Mouse (Mus musculus) small intestine, adult 2 months (tissue): ENCODE measurements at regions not wholly inside any gene's neighbourhood (a gene's known extent, or its start where the extent isn't known, plus 50 kb on each side); places are given as distances from the start of the nearest gene placed in this dataset.

ENCODE experiments used
- H3K27ac ChIP-seq: fragments of 200-500 bp; 2 replicates; pipeline ENCODE4 v1.5.1; 2012; ENCODE audit warnings: low read depth, low read length, control low read depth, inconsistent platforms; ENCODE audit not compliant: insufficient read depth
- H3K27me3 ChIP-seq: fragments of 200-500 bp; 2 replicates; pipeline ENCODE4 v1.6.1; 2012; ENCODE audit warnings: mild to moderate bottlenecking, moderate library complexity, low read length, inconsistent platforms; ENCODE audit not compliant: control insufficient read depth, insufficient read depth
- H3K36me3 ChIP-seq: fragments of 200-500 bp; 2 replicates; pipeline ENCODE4 v1.6.1; 2012; ENCODE audit warnings: mild to moderate bottlenecking, low read length, control low read depth, inconsistent platforms; ENCODE audit not compliant: control insufficient read depth, insufficient read depth
- H3K4me1 ChIP-seq: fragments of 200-500 bp; 2 replicates; pipeline ENCODE4 v1.6.1; 2012; ENCODE audit warnings: low read length, inconsistent platforms, mixed read lengths; ENCODE audit not compliant: control insufficient read depth, insufficient read depth, insufficient read length
- H3K4me3 ChIP-seq: fragments of 200-500 bp; 2 replicates; pipeline ENCODE4 v1.5.1; 2012; ENCODE audit warnings: low read depth, mild to moderate bottlenecking, control low read depth, inconsistent platforms, low read length, moderate library complexity
- CTCF ChIP-seq: fragments of 200-500 bp; IDR thresholded peaks from 2 replicates; pipeline ENCODE4 v1.5.1; 2012; ENCODE audit warnings: low read depth, mild to moderate bottlenecking, control low read depth, inconsistent platforms, low read length, moderate library complexity, mixed read lengths; ENCODE audit not compliant: insufficient replicate concordance, insufficient read length; ENCODE audit errors: extremely low read depth
- POLR2A ChIP-seq: fragments of 200-500 bp; IDR thresholded peaks from 2 replicates; pipeline ENCODE4 v1.6.1; 2012; ENCODE audit warnings: low read depth, mild to moderate bottlenecking, control low read depth, inconsistent platforms, low read length, moderate library complexity
- WGBS: fragments of 180-500 bp; shearing (Covaris S2); methylation state at CpG from one replicate; pipeline ENCODE4 v1.1.7; 2018; 5-methylcytosine and 5-hydroxymethylcytosine counted together

DNA sequence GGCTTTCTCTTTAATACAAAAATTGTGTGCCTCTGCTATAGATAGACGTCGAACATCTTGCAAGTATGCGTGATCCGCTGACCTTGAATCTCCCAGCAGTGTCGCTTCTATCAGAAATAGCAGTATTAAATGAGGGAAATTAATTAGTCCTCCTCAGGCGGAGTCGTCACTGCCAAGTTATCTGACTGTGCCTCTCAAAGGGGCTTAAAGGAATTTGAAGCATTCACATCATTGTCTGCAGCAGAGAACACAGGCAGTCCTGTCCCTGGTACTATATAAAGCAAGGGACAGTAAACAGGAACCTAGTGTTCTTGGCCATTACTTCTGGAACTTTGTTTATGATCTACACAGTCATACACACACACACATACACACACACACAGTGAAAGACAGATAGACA is 119.1 kb downstream of the Cox18 start:
- Histone ChIP-seq H3K27ac (no peak overlapping the region), H3K36me3 (no peaks in the 10 kb centered on the region), H3K4me3 (no peak overlapping the region), H3K27me3 (no peaks in the 10 kb centered on the region), H3K4me1 (no peaks in the 10 kb centered on the region)
- 54% methylated on average over 7 of the region's 7 CpGs for WGBS
- no peak for TF ChIP-seq CTCF
- no peak for TF ChIP-seq POLR2A

DNA sequence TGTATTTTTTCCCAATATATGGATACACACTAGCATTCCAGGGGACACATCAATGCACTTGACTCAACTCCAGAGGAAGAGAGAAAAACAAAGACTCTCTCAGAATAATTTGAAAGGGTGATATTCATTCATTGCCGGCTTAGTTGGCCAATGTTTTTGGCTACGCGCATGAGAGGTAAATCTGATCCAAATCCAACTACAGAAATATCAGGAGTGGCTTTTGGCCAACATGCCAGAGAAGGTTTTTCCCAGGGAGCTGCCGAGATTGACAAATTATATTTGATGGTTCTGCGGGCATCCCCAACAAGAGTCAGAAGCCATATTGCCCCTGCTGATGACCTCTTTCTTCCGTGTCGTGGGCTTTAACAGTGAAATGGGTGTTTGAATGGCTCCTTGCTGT is 135.3 kb downstream of the Cox18 start:
- Histone ChIP-seq H3K27ac (no peak overlapping the region), H3K36me3 (no peaks in the 10 kb centered on the region), H3K27me3 (no peaks in the 10 kb centered on the region), H3K4me3 (no peak overlapping the region), H3K4me1 (no peaks in the 10 kb centered on the region)
- TF ChIP-seq CTCF, result no peak
- no peak for TF ChIP-seq POLR2A
- 90% methylated on average over 7 of the region's 7 CpGs for WGBS

DNA sequence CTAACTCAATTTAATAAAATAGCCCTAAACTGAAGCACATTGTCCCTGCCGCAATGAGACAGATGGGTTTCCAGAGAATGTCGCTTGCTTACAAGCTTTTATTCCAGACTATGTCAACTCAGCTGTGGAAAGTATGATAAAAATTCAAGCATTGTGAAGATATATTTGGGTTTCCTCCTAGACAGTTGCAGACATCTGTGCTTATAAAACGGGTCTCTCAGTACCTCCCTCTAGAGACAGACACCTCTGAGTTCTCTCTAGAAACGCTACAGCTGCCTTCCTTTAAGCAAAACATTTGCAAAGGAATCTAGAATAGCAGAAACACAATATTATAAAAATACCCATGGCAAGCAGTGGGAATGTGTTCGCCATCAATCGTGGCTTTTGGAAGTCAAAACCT is 137.3 kb downstream of the Cox18 start:
- 69% methylated on average over 6 of the region's 6 CpGs for WGBS
- Histone ChIP-seq H3K4me3 (no peak overlapping the region), H3K4me1 (no peaks in the 10 kb centered on the region), H3K27me3 (no peaks in the 10 kb centered on the region), H3K27ac (no peak overlapping the region), H3K36me3 (no peaks in the 10 kb centered on the region)
- no peak for TF ChIP-seq POLR2A
- no peak for TF ChIP-seq CTCF

DNA sequence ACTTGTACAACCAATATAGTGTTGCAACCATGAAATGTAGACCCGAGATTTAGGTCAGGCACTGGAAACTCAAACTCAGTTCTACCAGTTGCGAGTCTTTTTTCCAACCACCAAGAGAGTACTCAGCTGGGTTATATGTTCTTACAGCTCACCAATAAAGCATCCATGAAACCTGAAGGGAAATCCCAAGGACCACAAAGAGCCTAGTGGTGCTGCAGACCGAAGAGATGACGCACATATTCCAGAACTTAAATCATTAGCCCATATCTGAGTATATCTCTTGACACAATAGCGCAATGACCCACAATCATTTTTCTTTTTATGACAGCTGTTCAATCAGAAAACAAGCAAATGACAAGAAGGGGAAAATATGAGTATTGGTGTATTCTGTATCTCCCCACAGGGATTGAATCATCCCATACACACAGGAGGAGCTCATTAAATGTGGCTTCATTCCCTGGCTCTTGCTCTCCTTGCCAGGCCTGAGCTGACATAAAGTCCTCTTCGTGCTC is 146.7 kb downstream of the Cox18 start:
- WGBS, result 86% methylated on average over 6 of the region's 6 CpGs
- TF ChIP-seq CTCF, result no peak
- no peak for TF ChIP-seq POLR2A
- H3K36me3 ChIP-seq, result no peaks in the 10 kb centered on the region
- H3K4me3 ChIP-seq, result no peak overlapping the region
- no peaks in the 10 kb centered on the region for H3K4me1 ChIP-seq
- no peak overlapping the region for H3K27ac ChIP-seq
- H3K27me3 ChIP-seq, result no peaks in the 10 kb centered on the region

DNA sequence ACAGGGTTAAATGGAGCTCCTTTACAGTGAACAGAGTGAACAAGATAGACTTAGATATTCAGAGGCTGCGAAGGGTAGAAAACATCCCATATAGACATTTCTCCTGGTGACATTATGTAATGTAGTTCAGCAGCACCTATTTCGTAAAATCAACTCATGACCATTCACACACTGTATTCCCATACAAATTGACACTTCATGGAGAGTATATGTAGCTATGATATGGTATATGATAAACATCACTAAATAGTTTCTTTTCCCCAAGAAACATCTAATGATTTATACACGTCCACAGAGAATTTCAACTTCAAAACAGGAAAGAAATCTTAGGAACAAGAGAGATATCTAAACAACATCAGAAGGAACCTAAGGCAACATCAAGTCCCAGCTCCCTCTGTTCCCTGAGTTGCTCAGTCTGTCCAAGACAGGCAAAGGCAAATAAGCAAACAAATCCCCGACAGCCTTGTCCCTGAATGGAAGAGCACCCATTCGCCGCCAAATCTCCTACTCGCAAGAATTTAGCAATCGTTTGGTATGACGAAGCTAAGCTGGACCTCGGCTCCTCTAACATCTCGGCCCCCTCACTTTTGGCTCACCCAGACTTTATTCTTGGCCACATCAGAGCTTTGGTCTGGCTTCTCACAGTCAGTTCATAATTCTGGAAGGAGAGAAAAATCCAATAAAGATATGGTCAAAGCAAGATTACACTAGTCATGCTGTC is 148.0 kb downstream of the Cox18 start:
- H3K27ac ChIP-seq, result no peak overlapping the region
- H3K4me3 ChIP-seq, result no peak overlapping the region
- 80% methylated on average over 11 of the region's 11 CpGs for WGBS
- no peaks in the 10 kb centered on the region for H3K27me3 ChIP-seq
- TF ChIP-seq POLR2A (no peak), CTCF (no peak)
- H3K4me1 ChIP-seq, result no peaks in the 10 kb centered on the region
- no peaks in the 10 kb centered on the region for H3K36me3 ChIP-seq

DNA sequence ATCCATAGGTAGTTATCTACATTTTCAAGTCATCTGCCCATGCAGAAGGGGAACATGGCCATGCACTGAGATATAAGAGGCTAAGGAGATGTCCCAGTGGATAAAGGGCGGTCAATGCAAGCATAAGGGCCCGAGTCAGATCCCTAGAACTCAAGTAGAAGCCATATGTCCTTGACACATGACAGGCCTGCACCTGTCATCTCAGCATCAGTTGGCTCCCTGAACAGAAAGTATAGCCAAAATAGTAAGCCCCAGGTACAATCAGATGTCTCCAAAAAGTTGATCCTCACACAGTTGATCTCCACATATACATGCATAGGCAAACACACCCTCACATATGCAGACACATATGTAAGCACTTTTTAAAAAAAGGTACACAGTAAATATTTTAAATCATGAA is 152.0 kb downstream of the Cox18 start:
- 86% methylated on average over 2 of the region's 2 CpGs for WGBS

DNA sequence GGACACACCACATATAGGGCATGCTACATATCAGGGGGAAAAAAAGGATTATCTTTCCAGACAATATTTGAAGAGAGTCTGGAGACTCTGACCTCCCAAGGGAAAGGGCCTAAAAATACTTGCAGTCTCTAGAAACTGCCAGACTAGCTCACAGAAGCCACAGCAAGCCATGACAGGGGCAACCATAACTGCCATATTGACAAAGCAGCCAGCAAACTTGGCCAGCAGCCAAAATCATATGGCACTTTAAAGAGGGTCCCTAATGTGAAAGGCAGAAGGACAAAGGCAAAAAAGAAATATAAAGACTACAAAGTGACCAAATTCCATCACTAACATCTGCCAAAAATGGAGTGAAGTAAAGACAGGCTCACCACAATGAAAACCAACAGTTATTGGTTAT is 155.2 kb downstream of the Cox18 start:
- no peak overlapping the region for H3K27ac ChIP-seq
- TF ChIP-seq POLR2A, result no peak
- TF ChIP-seq CTCF, result no peak
- H3K4me1 ChIP-seq, result no peaks in the 10 kb centered on the region
- no peak overlapping the region for H3K4me3 ChIP-seq
- no peaks in the 10 kb centered on the region for H3K27me3 ChIP-seq
- H3K36me3 ChIP-seq, result no peaks in the 10 kb centered on the region

More for the DNA sequence above, 152.0 kb downstream of the Cox18 start:
- H3K36me3 ChIP-seq, result no peaks in the 10 kb centered on the region
- H3K27me3 ChIP-seq, result no peaks in the 10 kb centered on the region
- H3K27ac ChIP-seq, result no peak overlapping the region
- no peaks in the 10 kb centered on the region for H3K4me1 ChIP-seq
- TF ChIP-seq CTCF (no peak), POLR2A (no peak)
- H3K4me3 ChIP-seq, result no peak overlapping the region
